Mouse (Mus musculus) heart, postnatal 0 days (tissue): ENCODE measurements around the gene Alg2. TPM values are rescaled to one million over a fixed set of nuclear protein-coding genes. Genes with fewer than 3 reads are reported as not detected.

ENCODE experiments used
- ATAC-seq: fragments of 200-750 bp; cut with Nextera tagmentation; 2 replicates; pipeline ENCODE4 v1.8.0; 2017; ENCODE audit warnings: low read depth, moderate number of reproducible peaks, moderate library complexity; ENCODE audit not compliant: insufficient read depth
- DNase-seq: peaks from one replicate; pipeline ENCODE4 v3.0.0-alpha.2; 2016; ENCODE audit warnings: low spot score
- H3K27ac ChIP-seq: fragments of 300-500 bp; sonication (generic); 2 replicates; pipeline ENCODE4 v1.5.1; 2014; ENCODE audit warnings: low read depth, mild to moderate bottlenecking
- H3K27me3 ChIP-seq: fragments of 300-500 bp; sonication (generic); 2 replicates; pipeline ENCODE4 v1.6.1; 2014; ENCODE audit warnings: low read length, mixed read lengths; ENCODE audit not compliant: control insufficient read depth, insufficient read depth
- H3K36me3 ChIP-seq: fragments of 300-500 bp; sonication (generic); replicated peaks from 2 replicates; pipeline ENCODE4 v1.6.1; 2014; ENCODE audit warnings: low read length, mixed read lengths; ENCODE audit not compliant: control insufficient read depth, insufficient read depth
- H3K4me1 ChIP-seq: fragments of 300-500 bp; sonication (generic); 2 replicates; pipeline ENCODE4 v1.6.1; 2014; ENCODE audit warnings: antibody characterized with exemption; ENCODE audit not compliant: control insufficient read depth, insufficient read depth
- H3K4me2 ChIP-seq: fragments of 300-500 bp; sonication (generic); 2 replicates; pipeline ENCODE4 v1.6.1; 2014; ENCODE audit warnings: low read depth, mild to moderate bottlenecking, low read length, moderate library complexity
- H3K4me3 ChIP-seq: fragments of 300-500 bp; sonication (generic); 2 replicates; pipeline ENCODE4 v1.5.1; 2014; ENCODE audit warnings: low read depth, low read length
- H3K9ac ChIP-seq: fragments of 300-500 bp; sonication (generic); replicated peaks from 2 replicates; pipeline ENCODE4 v1.6.1; 2014; ENCODE audit warnings: low read depth, low read length, mixed read lengths
- H3K9me3 ChIP-seq: fragments of 300-500 bp; sonication (generic); replicated peaks from 2 replicates; pipeline ENCODE4 v1.6.1; 2016; ENCODE audit warnings: low read length; ENCODE audit not compliant: control insufficient read depth
- CTCF ChIP-seq: IDR thresholded peaks from 2 replicates; pipeline ENCODE4 v1.5.1; 2016; ENCODE audit warnings: antibody characterized with exemption, control low read depth, low read depth
- EP300 ChIP-seq: IDR thresholded peaks from 2 replicates; pipeline ENCODE4 v1.6.1; 2016; ENCODE audit warnings: antibody characterized with exemption, low read depth
- WGBS: fragments of 180-500 bp; shearing (Covaris S2); extraction: QIAGEN DNeasy Blood & Tissue Kit; methylation state at CpG from one replicate; pipeline ENCODE4 v1.1.7; 2014; 5-methylcytosine and 5-hydroxymethylcytosine counted together
- polyA plus RNA-seq: library from polyadenylated mRNA; unstranded; fragments of >200 nt; fragmentation: Nextera tagmentation; extraction: Ambion mirVana; gene quantifications from 2 replicates; pipeline ENCODE4 v1.2.1, GENCODE M21; 2015
- total RNA-seq: library from RNA; depleted of rRNA; stranded (reverse); fragments of >200 nt; gene quantifications from 2 replicates; pipeline ENCODE4 v1.2.3, GENCODE M21; 2014; ENCODE audit warnings: low replicate concordance

The Alg2 gene
- total and polyA plus RNA-seq, 2 experiments from 2014 or later, result 12.4 to 12.7 TPM

GRCm38 (mm10) chr4:47493456-47493855 is 19.3 kb upstream of the Alg2 start:
- H3K36me3 ChIP-seq, result no peaks in the 10 kb centered on the region
- no peak overlapping the region for H3K9ac ChIP-seq
- ATAC-seq, result no peak
- H3K9me3 ChIP-seq, result no peaks in the 10 kb centered on the region
- H3K4me2 ChIP-seq, result no peak overlapping the region
- TF ChIP-seq EP300 (no peak), CTCF (no peak)
- H3K27me3 ChIP-seq, result no peaks in the 10 kb centered on the region
- H3K4me1 ChIP-seq, result no peaks in the 10 kb centered on the region
- no peak for DNase-seq
- no peak overlapping the region for H3K4me3 ChIP-seq
- no peak overlapping the region for H3K27ac ChIP-seq
- 24% methylated on average over 8 of the region's 8 CpGs for WGBS

GRCm38 (mm10) chr4:47492311-47493086 is 18.4 kb upstream of the Alg2 start:
- 70% methylated on average over 12 of the region's 12 CpGs for WGBS
- Histone ChIP-seq H3K36me3 (no peaks in the 10 kb centered on the region), H3K9me3 (no peaks in the 10 kb centered on the region), H3K4me3 (no peak overlapping the region), H3K27ac (no peak overlapping the region), H3K4me1 (no peaks in the 10 kb centered on the region), H3K27me3 (no peaks in the 10 kb centered on the region), H3K9ac (no peak overlapping the region), H3K4me2 (no peak overlapping the region)
- no peak for ATAC-seq
- TF ChIP-seq EP300, result no peak
- no peak for TF ChIP-seq CTCF
- no peak for DNase-seq

- 82% methylated on average over 6 of the region's 6 CpGs for WGBS
- Histone ChIP-seq H3K27ac (no peak overlapping the region), H3K36me3 (no peaks in the 10 kb centered on the region), H3K4me3 (no peak overlapping the region), H3K9ac (no peak overlapping the region), H3K4me1 (no peaks in the 10 kb centered on the region), H3K9me3 (no peaks in the 10 kb centered on the region), H3K27me3 (no peaks in the 10 kb centered on the region), H3K4me2 (no peak overlapping the region)
- DNase-seq (no peak), ATAC-seq (no peak)
- no peak for TF ChIP-seq EP300
- TF ChIP-seq CTCF, result no peak
Measured at GRCm38 (mm10) chr4:47491243-47491642, 17.1 kb upstream of the Alg2 start.

- ATAC-seq (no peak), DNase-seq (no peak)
- H3K4me2 ChIP-seq, result no peak overlapping the region
- no peaks in the 10 kb centered on the region for H3K27me3 ChIP-seq
- no peak overlapping the region for H3K9ac ChIP-seq
- 86% methylated on average over 9 of the region's 9 CpGs for WGBS
- no peaks in the 10 kb centered on the region for H3K4me1 ChIP-seq
- no peak overlapping the region for H3K4me3 ChIP-seq
- H3K27ac ChIP-seq, result no peak overlapping the region
- peaks cover 64% of the 10 kb centered on the region for H3K36me3 ChIP-seq
- TF ChIP-seq EP300, result no peak
- no peaks in the 10 kb centered on the region for H3K9me3 ChIP-seq
Measured at GRCm38 (mm10) chr4:47480576-47480975, 6.4 kb upstream of the Alg2 start.

- no peak overlapping the region for H3K4me3 ChIP-seq
- DNase-seq (no peak), ATAC-seq (no peak)
- TF ChIP-seq CTCF, result no peak
- TF ChIP-seq EP300, result no peak
- H3K27me3 ChIP-seq, result no peaks in the 10 kb centered on the region
- peaks cover 64% of the 10 kb centered on the region for H3K36me3 ChIP-seq
- 88% methylated on average over 13 of the region's 13 CpGs for WGBS
- no peaks in the 10 kb centered on the region for H3K9me3 ChIP-seq
- no peak overlapping the region for H3K4me2 ChIP-seq
- peaks cover 5% of the 10 kb centered on the region for H3K4me1 ChIP-seq
- H3K9ac ChIP-seq, result no peak overlapping the region
- no peak overlapping the region for H3K27ac ChIP-seq
Measured at GRCm38 (mm10) chr4:47480095-47480494, 6.0 kb upstream of the Alg2 start.

- Histone ChIP-seq H3K27ac (no peak overlapping the region), H3K4me3 (no peak overlapping the region), H3K4me2 (no peak overlapping the region), H3K9me3 (no peaks in the 10 kb centered on the region), H3K9ac (no peak overlapping the region), H3K4me1 (peaks cover 14% of the 10 kb centered on the region), H3K27me3 (no peaks in the 10 kb centered on the region), H3K36me3 (peaks cover 54% of the 10 kb centered on the region)
- no peak for TF ChIP-seq EP300
- TF ChIP-seq CTCF, result no peak
- ATAC-seq, result no peak
- no peak for DNase-seq
- WGBS, result 89% methylated on average over 6 of the region's 6 CpGs
Measured at GRCm38 (mm10) chr4:47477539-47477938, 3.4 kb upstream of the Alg2 start.
